Comparison of ENCODE assay signal across 14 mouse cellular contexts in the genomic region with DNA sequence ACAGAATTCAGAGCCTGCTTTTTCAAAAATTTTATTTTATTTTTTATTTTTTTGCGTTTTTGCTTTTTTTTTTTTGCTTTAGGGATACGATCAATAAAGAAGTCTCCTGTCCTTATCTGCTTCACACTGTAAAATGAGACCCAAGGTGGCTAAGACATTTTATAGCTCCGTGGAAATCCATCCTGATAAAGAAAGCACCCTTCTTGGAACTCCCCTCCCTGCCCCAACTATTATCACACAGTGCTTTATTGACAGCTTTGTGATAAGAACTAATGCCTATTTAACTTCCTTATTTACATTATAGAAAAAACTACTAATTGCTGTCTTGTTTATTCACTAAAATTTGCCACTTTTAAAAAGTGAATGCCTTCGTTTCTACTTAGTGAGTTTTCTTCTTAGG.
"Had no signal": no experiment of that assay in that cellular context is flagged by ENCODE, and none has a peak within 500 bp of the region (broad histone marks: within the 10 kb centered on the region; RNA-seq: fewer than 3 reads in every experiment).

No protein-coding gene starts in this region.

- DNase-seq: kidney, adult 8-10 months; kidney, postnatal 4 days; lung, postnatal 14 days; midbrain, embryonic 14.5 days; right cerebral cortex, adult 18-20 months; right cerebral cortex, postnatal 25 days; thymus, postnatal 36 days had no signal

- H3K4me1 ChIP-seq: limb, embryonic 12.5 days; lung, embryonic 15.5 days; neural tube, embryonic 15.5 days had no signal

- H3K27ac ChIP-seq: kidney, postnatal 0 days; layer of hippocampus, adult 2 months; limb, embryonic 12.5 days; lung, embryonic 15.5 days; macrophage; neural tube, embryonic 15.5 days had no signal

- H3K36me3 ChIP-seq: limb, embryonic 12.5 days; lung, embryonic 15.5 days; neural tube, embryonic 15.5 days had no signal

- H3K9me3 ChIP-seq: limb, embryonic 12.5 days; lung, embryonic 15.5 days; neural tube, embryonic 15.5 days had no signal

- H3K9ac ChIP-seq: limb, embryonic 12.5 days; lung, embryonic 15.5 days; neural tube, embryonic 15.5 days had no signal

- H3K4me3 ChIP-seq: layer of hippocampus, adult 2 months; limb, embryonic 12.5 days; lung, embryonic 15.5 days; myocyte; neural tube, embryonic 15.5 days had no signal

- H3K27me3 ChIP-seq: lung, embryonic 15.5 days; neural tube, embryonic 15.5 days had no signal

- H3K4me2 ChIP-seq: limb, embryonic 12.5 days; lung, embryonic 15.5 days; neural tube, embryonic 15.5 days had no signal
